Mouse (Mus musculus) left cerebral cortex, adult 8-10 months (tissue): ENCODE data around the gene Hist1h2be. TPM values are rescaled to one million over a fixed set of nuclear protein-coding genes. Genes with fewer than 3 reads are reported as not detected.

Source experiments
- DNase-seq, 2 experiments: peaks; one replicate each; pipeline ENCODE4 v3.0.0; 2022; ENCODE audit warnings: low spot score in 2 of 2
- total RNA-seq, 4 experiments: library from RNA; stranded (reverse); gene quantifications; 2 replicates each; pipeline ENCODE4 v1.2.4; 2022

Gene Hist1h2be
- total RNA-seq, result 1 to 10 TPM; 5.5 to 9.6 (median 7.2) TPM

GRCm38 (mm10) chr13:23620733-23621531 lies at the start of gene Hist1h2be:
Gene Hist1h2be, minus strand, starts transcription at chr13:23621124.
- peak; percentile 70 to 80 for DNase-seq

- no peak for DNase-seq
Observed at GRCm38 (mm10) chr13:23662536-23662935, 41.6 kb upstream of the Hist1h2be start.

DNA sequence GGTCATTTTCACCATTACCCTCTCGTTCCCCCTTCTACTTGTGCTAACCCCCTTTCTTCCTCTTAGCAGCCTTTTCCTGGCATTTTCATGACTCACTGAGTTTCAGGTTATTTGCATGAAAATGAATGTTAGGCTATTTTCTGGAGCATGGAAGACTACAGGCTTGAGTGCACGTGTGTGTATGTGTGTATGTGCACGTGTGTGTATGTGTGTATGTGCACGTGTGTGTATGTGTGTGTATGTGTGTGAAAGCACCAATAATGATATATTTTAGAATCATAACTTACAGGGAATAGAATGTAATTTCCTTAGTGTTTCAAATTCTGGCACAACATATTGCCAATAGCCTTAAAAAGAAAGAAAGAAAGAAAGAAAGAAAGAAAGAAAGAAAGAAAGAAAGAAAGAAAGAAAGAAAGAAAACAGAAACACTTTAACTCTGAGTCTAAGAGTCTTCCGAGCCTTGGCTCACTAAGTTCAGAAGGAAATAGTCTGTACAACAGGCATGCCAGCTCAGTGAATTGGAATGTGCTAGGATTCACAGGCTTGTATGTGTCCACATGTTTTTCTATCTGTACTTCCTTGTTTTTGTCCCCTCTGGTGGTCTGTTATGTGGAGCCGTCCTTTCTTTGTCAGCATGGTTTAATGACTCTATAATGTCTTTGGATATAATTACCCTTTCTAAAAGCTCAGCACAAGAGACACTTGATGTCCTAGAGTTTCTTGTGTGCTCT lies 38.9 kb upstream of the Hist1h2be start:
- no peak for DNase-seq

GRCm38 (mm10) chr13:23630653-23631052 lies 9.7 kb upstream of the Hist1h2be start:
- DNase-seq, result no peak

DNA sequence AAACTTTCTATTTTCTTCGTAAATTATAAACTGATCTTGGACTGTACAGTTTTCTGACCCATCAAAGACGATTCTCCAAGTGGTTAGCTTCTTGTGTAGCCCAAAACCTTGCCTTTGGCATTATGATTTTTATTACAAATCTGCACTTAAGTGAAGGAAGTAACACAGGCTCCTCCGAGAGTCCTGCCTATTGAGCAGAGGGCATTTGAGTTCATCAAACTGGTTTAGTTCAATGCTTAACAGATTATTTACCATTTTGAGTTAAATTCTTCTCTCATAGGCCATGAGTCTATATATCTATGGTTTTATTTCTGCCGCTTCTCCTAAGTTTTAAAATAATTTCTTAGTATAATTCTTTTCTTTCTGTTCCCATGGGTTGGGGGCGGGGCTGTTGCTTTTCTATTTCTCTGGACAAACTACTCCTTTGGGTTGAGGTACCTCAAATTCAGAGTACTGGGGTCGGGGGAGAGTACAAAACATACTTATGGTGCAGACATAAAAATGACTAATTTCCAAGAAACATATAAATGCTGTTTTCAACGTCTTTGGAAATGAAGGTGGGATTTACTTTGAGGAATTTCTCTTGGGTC lies 2.0 kb upstream of the Hist1h2be start:
- DNase-seq, result no peak

- peak; percentile 74 to 83 for DNase-seq
Observed at GRCm38 (mm10) chr13:23622175-23622671, 1.3 kb upstream of the Hist1h2be start, which contains the start of gene Hist1h1e. Gene Hist1h1e, minus strand, starts transcription at chr13:23622558.

DNA sequence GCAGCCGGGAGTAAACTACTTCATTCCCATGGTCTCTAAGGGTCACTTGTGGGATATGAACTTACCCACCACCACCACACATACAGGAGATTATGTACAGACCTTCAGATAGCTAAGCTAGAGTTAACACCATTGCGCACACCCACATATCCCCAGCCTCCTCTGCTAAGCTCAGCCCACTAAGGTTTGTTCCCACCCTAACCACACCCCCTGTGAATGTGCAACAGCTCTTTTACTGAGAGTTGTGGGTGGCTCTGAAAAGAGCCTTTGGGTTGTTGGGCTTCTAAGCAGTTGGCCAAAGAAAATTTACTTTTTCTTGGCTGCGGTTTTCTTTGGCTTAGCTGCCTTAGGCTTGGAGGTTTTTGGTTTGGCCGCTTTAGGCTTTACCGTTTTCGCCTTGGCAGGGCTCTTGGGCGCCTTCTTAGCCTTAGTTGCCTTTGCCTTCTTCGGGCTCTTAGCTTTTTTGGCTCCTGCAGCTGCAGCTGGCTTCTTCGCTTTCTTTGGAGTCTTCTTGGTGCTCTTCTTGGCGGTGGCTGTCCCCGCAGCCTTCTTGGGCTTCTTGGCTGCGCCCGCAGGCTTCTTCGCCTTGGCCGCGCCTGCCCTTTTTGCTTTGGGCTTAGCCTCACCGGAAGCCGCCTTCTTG lies 729 bp upstream of the Hist1h2be start:
- peak; percentile 40 to 79 for DNase-seq

DNA sequence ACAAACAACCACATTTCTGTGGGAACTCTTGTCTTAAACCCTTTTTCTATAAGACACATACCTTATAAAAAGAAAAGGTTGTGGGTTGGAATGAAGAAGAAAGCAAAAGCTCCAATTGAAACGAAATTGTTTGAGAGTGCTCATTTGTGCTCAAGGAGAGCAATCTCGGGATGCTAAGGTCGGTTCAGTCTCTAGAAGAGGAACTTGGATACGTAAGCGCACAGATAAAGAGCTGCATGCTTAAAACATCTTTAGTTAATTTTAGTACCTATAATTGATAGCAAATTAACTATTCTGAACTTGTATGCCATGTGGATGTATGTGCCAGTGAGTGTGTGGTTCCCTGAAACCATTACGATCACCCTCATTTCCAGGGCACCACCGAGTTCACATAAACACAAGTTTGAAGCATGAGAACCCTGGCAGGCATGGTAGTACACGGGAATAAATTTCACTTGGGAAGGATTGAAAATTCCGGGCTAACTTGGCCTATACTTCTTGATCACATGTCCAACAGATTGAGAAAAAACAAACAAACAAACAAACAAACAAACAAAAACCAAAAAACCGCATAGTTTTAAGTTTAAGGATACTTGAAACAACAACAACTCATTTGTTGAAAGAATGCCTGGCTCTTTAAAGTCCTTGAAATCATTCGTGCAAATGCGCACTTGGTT lies 730 bp downstream of the Hist1h2be start:
- no peak for DNase-seq

GRCm38 (mm10) chr13:23611638-23612037 lies 9.3 kb downstream of the Hist1h2be start:
- no peak for DNase-seq

- no peak for DNase-seq
Observed at GRCm38 (mm10) chr13:23610393-23610792, 10.5 kb downstream of the Hist1h2be start.

DNA sequence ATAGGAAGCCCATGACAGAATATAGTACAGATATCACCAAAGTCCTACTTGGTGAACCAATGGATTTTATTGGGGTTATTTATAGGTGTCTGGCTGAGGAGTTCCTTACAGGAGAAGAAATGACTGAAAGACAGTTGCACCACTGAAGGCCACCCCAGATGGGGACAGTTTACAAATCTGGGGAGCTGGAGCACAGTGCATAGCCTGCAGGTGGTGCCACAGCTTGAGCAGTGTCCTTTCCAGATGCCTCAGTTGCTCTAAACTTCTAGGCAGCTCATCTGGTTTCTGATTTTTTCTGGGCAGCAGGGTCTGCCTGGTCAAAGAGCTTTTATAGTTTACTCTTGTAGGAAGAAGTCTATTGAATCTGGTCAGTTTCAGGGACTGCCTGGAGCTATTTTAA lies 11.1 kb downstream of the Hist1h2be start:
- no peak for DNase-seq

- no peak for DNase-seq
Observed at GRCm38 (mm10) chr13:23609209-23609608, 11.7 kb downstream of the Hist1h2be start.

DNA sequence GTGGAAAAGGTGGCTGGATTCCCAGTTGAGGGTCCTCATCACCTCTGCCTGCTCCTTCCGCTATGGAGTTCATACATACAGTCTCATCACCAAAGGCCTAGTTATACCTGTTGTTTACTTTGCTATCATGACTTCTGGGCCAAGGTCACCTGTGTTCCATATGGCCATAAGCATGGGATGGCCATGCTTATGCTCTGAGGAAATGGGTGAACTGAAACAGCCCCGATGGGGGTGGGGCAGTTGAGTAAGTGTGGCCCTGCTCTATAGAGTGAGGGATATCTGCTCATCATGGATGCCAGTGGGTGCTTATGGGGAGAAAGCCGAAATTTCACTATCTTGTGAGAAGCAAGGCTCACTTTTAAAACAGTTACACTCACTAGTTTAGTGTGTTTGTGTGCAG lies 15.9 kb downstream of the Hist1h2be start:
- no peak for DNase-seq

DNA sequence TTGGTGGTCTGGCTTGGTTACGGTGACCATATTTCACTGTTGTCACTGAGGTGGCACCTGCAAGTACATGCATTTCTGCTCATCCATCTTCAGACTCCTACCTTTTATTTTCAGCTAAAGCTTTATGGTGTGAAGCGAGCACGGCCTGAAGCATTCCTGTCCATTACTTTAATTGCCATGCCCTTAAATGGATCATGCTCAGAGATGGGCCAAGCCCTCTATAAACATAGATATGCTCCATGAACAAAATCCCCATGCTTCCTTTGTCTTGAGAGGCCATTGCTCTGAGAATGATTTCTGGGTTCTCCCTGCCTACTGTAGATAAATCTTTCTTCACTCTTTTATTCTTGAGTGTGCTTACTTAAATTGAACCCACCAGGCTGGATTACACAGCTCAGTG lies 16.5 kb downstream of the Hist1h2be start:
- DNase-seq, result no peak

- no peak for DNase-seq
Observed at GRCm38 (mm10) chr13:23603182-23603699, 17.7 kb downstream of the Hist1h2be start.

GRCm38 (mm10) chr13:23597957-23598356 lies 23.0 kb downstream of the Hist1h2be start:
- no peak for DNase-seq

DNA sequence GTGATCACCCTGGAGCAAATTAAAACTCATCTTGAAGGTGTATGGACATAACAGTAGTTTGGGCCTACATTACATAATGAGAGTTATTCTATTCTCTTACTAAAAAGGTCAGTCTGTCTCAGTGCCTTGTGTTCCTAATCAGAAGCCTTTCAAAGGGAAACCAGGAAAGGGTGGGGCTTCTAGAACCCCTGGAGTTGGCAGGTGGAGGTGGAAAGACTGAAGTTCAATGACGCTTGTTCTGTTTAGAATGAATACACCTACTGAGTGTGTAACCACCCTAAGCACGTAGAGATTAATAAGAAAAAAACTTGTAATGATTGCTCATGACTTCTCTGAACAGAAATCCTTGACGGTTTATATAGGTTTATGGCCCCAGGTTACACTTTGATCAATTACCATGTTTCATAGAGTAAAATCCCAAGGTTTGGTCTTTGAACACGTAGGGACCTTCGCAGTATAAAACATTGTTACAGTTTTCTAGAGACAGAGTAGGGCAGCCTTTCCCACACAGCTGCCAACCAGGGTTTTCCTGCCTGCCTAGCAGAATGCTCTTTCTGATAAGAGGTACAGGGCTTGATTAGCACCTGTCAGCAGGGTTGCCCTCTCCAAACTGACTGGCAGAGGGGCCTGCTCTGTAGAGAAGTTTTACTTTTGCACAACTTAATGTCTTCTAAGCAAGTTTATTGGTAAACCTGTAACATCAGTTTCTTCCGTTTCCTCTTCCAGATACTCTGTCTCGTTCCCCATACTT lies 25.1 kb downstream of the Hist1h2be start:
- no peak for DNase-seq

DNA sequence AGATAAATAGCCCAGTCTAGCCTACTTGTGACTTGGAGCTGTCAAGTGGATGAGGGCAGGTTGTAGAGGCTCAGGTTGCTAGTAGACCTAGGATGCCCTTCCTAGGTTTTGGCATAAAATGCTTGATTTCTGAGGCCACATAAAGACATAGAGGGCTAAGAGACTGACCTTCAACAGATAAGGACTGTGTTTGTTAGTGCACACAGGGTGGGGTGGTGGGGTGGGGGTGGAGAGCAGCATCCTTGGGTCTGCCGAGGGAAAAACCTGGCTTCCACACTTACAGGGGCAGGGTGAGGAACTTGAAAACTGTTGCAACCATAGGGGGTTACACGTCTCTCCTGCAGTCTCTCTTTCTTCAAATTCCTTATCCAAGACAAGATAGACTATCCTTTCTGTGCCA lies 25.7 kb downstream of the Hist1h2be start:
- DNase-seq, result no peak

DNA sequence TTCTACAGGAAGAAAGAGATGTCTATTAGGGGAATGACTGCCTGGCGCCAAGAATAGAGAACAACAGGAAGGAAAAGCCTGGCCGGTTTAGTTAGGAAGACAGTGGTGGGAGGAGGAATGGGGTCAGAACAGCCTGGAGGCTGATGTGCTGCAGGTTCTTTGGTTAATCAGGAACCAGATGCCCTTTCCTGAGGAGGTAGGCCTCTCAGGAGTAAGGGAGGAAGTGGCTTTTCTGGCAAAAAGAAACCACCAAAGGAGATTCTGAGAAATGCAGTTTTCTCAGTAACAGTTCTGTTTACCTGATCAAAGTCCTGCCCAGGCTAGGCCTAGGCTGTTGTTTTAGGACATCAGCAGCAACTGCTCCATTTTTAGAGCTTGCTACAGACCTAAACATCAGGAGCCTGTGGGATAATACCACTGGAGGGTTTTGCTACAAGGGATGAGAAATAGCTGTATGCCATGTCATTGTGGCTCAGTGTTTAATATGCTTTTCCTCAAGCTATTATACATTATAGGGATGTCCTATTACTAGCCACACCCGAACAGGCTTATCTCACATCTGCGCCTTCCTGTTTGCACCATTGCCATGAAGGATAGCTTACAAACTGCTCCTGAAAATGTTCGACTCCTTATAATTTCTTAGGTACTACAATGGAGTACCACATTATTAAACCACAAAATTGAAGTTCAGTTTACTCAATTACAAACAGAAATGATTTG lies 27.7 kb downstream of the Hist1h2be start:
- DNase-seq, result no peak
